Mouse (Mus musculus) liver, adult (tissue): ENCODE results near the gene Muc13.
A peak's percentile ranks its signal among the peaks of the same experiment; 100 is the strongest.

Experiments
- GATA4 ChIP-seq: IDR thresholded peaks from 2 replicates; pipeline ENCODE4 v1.6.1; 2014; ENCODE audit warnings: mild to moderate bottlenecking, low read length; ENCODE audit not compliant: insufficient replicate concordance

The Muc13 gene

GRCm38 (mm10) chr16:33832057-33832456 lies 38.2 kb downstream of the Muc13 start:
- TF ChIP-seq GATA4 = no peak

DNA sequence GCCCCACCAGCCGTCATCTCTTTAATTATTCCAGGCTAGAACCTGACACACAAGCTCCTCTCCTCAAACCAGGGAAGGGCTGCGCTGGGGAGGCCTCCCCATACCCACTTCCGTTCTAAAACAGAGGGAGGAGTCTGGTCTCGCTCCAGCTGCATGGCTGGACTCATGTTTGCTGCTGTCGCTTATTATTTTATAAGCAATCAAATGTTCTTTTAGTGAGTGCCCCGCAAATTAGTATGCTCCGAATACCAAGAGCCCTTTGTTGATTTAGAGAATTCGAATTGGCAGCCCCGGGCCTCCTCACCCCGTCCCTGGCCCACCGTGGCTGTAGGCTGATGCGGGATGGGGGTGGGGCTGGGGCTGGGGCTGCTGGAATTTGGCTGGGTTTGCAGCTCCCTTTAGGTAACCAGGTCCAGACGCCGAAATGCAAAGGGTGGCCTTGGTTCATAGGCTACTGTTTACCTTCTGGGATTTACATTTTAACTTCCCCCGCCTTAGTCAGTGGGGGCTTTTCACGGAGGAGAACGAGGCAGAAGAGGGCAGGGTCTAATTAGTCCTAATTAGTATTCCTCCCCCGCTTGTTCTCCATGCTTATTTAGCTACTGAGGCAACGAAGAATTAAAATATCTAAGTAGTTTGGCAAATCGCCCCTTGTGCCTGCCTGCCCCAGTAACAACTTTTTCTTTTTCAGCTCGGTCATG lies 39.0 kb downstream of the Muc13 start:
- TF ChIP-seq GATA4 = no peak

DNA sequence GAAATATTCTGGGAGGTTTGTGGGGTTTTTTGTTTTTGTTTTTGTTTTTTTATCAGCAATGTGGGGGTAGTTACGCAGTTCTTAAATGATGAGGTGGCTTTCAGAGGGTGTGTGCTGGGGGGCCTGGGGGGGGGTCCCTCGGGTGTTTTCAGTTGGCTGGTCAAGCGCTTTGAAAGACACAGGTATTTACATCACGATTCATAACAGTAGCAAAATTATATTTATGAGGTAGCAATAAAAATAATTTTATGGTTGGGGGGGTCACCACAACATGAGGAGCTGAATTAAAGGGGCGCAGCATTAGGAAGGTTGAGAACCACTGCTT lies 39.6 kb downstream of the Muc13 start:
- no peak for TF ChIP-seq GATA4

- TF ChIP-seq GATA4 = no peak
Observed at GRCm38 (mm10) chr16:33833781-33834482, 40.1 kb downstream of the Muc13 start.

GRCm38 (mm10) chr16:33836676-33837075 lies 42.8 kb downstream of the Muc13 start:
- peak; percentile 80; the same call in 1 of the 2 replicates for TF ChIP-seq GATA4

DNA sequence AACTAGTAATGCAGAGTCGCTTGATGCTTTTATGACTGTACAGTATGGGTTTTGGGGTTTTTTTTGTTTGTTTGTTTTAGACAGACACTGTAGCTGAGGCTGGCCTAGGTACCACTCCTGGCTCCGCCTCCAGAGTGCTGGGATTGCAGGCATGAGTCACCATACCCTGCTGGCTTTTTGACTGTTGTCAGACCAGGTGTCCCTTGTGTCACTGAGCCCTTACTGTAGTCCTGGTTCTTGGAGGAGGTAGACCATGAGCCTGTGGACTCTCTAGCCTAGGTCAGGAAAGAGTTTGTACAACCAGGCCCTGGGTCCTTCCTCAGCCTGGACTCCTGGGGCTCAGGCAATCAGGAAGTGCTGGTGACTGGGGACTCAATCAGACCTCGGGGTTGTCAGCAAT lies 43.4 kb downstream of the Muc13 start:
- TF ChIP-seq GATA4 = no peak

DNA sequence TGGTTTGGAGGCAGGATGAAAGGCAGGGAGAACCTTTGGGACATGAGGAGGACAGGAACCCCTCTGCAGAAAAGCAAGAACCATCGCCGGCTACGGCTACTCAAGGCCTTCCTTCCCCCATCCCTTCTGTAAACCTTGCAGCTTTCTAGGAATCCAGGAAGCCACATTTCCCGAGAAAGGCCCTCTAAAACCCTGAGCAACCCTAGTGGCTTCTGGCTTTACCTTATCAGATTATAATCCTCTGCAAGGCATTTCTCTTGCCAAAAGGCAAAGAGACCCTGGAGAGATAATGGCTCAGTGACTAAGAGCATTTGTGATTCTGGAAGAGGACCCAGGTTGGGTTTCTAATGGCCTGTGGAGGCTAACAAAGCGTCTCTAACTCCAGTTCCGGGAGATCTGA lies 46.8 kb downstream of the Muc13 start:
- TF ChIP-seq GATA4 = no peak

DNA sequence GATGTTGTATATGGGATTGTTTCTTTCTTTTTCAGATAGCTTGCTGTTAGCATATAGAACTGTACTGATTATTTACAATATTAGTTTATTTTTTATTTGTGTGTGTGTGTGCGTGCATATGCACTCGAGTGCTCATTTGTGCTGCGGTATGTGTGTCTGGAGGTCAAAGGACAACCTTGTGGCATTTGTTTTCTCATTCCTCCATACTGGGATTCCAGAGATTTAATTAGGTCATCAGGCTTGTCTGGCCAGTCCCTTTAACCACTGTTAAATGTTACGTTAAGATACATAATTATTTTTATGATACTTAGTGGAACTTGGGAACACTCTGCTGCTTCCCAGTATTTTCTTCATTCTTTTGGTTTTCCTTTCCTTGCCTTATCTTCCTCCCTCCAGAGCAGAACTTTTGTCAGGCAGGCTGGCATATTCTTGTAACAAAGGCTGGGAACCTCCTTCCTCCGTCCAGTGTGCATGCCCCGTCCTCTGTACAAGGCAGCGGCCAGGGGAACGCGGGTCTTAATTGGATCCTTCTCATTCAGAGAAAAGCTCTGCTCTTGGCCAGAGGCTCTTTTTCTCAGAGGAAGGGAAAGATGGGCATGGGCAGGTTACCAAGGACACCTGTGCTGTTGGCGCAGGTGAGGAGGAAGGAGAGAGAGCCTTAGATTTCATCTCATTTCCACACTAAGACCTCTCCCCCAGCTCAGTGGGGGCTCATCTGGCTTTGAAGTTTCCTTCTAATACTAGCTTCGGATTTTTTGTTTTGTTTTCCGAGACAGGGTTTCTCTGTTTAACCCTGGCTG lies 48.4 kb downstream of the Muc13 start:
- no peak for TF ChIP-seq GATA4

DNA sequence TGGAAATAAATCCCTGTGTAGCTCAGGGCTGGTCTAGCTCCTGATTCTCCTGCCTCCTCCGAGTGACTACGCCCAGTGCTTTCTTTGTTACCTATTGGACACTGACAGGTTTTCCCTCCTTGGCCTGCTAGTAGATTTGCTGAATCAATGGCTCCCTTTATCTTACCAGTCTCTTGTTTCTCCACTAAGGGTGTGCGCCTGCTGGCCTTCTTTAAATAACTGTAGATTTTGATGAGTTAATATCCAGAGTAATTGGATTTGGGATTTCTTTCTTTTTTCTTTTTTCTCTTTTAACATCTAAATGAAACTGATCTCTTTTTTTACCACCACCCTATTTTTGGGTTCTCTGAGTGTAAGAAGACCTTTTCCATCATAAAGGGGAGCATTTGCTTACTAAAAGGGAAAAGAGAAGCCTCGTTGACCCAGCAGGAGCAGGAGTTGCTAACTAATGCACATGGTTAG lies 50.3 kb downstream of the Muc13 start:
- TF ChIP-seq GATA4 = no peak

DNA sequence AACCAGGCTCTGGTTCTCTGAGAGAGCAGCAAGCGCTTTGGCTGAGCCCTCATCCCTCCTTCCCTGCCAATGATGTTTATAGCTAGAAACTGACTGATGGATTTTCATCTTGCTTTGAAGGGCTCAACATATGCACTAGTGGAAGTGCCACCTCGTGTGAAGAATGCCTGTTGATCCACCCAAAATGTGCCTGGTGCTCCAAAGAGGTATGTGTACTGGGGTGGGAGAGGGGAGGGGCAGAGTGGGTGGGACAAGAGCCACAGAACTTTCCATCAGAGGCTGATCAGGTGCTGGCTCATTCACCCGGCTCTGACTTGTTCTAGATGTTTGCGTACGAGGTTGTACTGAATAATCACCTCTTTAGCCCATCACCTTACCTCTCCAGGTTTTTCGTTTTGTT lies 51.0 kb downstream of the Muc13 start:
- TF ChIP-seq GATA4 = no peak

DNA sequence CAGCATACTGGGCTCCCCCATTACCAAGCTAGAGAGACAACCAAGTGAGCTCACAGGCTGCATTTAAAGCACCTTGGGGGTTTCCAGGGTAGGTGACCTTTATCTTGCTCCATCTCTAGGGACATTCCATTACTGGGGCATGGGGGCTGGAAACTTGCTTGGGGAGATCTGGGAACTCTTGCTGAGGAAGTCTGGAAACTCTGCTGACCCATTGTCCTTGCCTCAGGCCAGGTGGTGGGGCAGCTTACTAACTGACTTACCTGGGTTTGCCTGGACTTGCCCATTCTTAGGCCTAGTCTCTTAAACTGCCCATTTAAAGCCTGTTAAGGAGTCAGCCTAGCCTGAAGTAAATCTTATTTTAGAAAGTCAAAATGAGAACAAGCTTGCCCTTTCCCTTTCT lies 59.4 kb downstream of the Muc13 start:
- no peak for TF ChIP-seq GATA4

GRCm38 (mm10) chr16:33858766-33859165 lies 64.9 kb downstream of the Muc13 start:
- no peak for TF ChIP-seq GATA4

- TF ChIP-seq GATA4 = no peak
Observed at GRCm38 (mm10) chr16:33859380-33859779, 65.5 kb downstream of the Muc13 start.

DNA sequence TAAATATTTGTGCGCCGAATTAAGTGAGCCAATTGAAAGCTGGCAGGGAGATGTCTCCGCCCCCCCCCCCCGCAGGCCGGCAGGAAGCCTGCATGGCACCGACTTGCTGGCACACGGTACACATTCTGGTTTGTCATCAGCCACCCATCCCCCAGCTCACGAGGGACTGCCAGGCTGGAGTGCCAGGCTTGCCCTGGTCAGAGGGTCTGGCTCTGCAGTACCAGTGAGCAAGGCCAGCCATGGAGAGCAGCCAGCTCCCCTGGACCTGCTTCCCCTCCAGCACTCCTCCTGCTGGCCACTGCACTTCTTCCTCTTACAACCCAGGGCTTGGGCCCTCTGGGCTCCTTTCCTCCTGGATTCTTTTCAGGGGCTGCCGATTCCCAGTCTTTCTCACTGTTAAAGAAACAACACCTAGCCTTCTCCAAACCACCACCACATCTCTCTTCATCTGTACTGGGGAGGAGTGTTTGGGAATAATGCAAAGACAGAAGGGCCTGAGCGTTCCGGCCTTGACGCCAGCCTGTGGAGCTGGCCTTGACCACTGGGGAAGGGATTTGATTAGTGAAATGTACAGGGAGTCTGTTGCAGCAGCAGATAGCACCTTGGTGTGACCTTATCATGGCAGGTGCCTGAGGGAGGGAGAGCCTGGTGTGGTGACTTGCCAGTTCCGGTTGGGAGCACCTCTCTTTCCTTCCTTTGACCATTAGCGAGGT lies 66.3 kb downstream of the Muc13 start:
- TF ChIP-seq GATA4 = no peak

GRCm38 (mm10) chr16:33862406-33862805 lies 68.6 kb downstream of the Muc13 start:
- no peak for TF ChIP-seq GATA4
